Mouse (Mus musculus) G1E (cell line): ENCODE results near the gene Abcc3.

Source experiments
- CTCF ChIP-seq: IDR thresholded peaks from 2 replicates; pipeline ENCODE4 v1.5.1; 2012; ENCODE audit warnings: low read depth, low read length, inconsistent platforms, mixed read lengths
- GATA1 ChIP-seq: IDR thresholded peaks from 2 replicates; pipeline ENCODE4 v1.6.1; 2012; ENCODE audit warnings: borderline replicate concordance, low read length, inconsistent platforms, mixed read lengths
- GATA2 ChIP-seq: IDR thresholded peaks from 2 replicates; pipeline ENCODE4 v1.6.1; 2012; ENCODE audit warnings: low read depth, low read length, inconsistent platforms, borderline replicate concordance
- POLR2AphosphoS5 ChIP-seq: IDR thresholded peaks from 2 replicates; pipeline ENCODE4 v1.6.1; 2012; ENCODE audit warnings: low read depth, low read length, inconsistent platforms; ENCODE audit not compliant: insufficient replicate concordance
- TAL1 ChIP-seq: conservative IDR thresholded peaks from 2 replicates; pipeline ENCODE4 v1.6.1; 2012; ENCODE audit warnings: low read depth, low read length, inconsistent platforms, mixed read lengths

- no peak for TF ChIP-seq CTCF
- no peak for TF ChIP-seq GATA2
- no peak for TF ChIP-seq GATA1
- no peak for TF ChIP-seq POLR2AphosphoS5
- no peak for TF ChIP-seq TAL1
Observed at GRCm38 (mm10) chr11:94425656-94426055, 32.9 kb upstream of the Abcc3 start.
